Mouse (Mus musculus) embryonic facial prominence, embryonic 12.5 days (tissue): ENCODE measurements around the gene Chst14. TPM values are rescaled to one million over a fixed set of nuclear protein-coding genes. Genes with fewer than 3 reads are reported as not detected.
A peak's percentile ranks its signal among the peaks of the same experiment; 100 is the strongest.

ENCODE experiments used
- ATAC-seq: fragments of 200-750 bp; cut with Nextera tagmentation; 2 replicates; pipeline ENCODE4 v1.8.0; 2017; ENCODE audit not compliant: insufficient number of reproducible peaks, insufficient read depth, low FRiP score, low TSS enrichment
- H3K27ac ChIP-seq: fragments of 300-500 bp; sonication (generic); 2 replicates; pipeline ENCODE4 v1.5.1; 2016; ENCODE audit warnings: mild to moderate bottlenecking
- H3K27me3 ChIP-seq: fragments of 300-500 bp; sonication (generic); 2 replicates; pipeline ENCODE4 v1.6.1; 2016; ENCODE audit warnings: mild to moderate bottlenecking, moderate library complexity
- H3K36me3 ChIP-seq: fragments of 300-500 bp; sonication (generic); 2 replicates; pipeline ENCODE4 v1.6.1; 2016; ENCODE audit warnings: mild to moderate bottlenecking
- H3K4me1 ChIP-seq: fragments of 300-500 bp; sonication (generic); 2 replicates; pipeline ENCODE4 v1.6.1; 2016
- H3K4me2 ChIP-seq: fragments of 300-500 bp; sonication (generic); replicated peaks from 2 replicates; pipeline ENCODE4 v1.6.1; 2016; ENCODE audit warnings: mild to moderate bottlenecking, moderate library complexity
- H3K4me3 ChIP-seq: fragments of 300-500 bp; sonication (generic); 2 replicates; pipeline ENCODE4 v1.5.1; 2016; ENCODE audit warnings: mild to moderate bottlenecking
- H3K9ac ChIP-seq: fragments of 300-500 bp; sonication (generic); 2 replicates; pipeline ENCODE4 v1.6.1; 2016; ENCODE audit warnings: mild to moderate bottlenecking, moderate library complexity
- H3K9me3 ChIP-seq: fragments of 300-500 bp; sonication (generic); 2 replicates; pipeline ENCODE4 v1.6.1; 2016; ENCODE audit warnings: mild to moderate bottlenecking, moderate library complexity
- WGBS: fragments of 180-500 bp; shearing (Covaris S2); methylation state at CpG from one replicate; pipeline ENCODE4 v1.1.7; 2016; 5-methylcytosine and 5-hydroxymethylcytosine counted together
- polyA plus RNA-seq: library from polyadenylated mRNA; unstranded; fragments of >200 nt; fragmentation: Nextera tagmentation; extraction: Ambion mirVana; gene quantifications from 2 replicates; pipeline ENCODE4 v1.2.1, GENCODE M21; 2016

The Chst14 gene
- polyA plus RNA-seq: 48.1 and 51.0 TPM in 2 replicates

- peak within 1 kb of the TSS; percentile 70 for H3K4me2 ChIP-seq
- H3K4me3 ChIP-seq: peak within 1 kb of the TSS; percentile 76
- H3K27ac ChIP-seq: peak within 1 kb of the TSS; percentile 77
- no peaks in the 10 kb centered on the region for H3K9me3 ChIP-seq
- WGBS: 1% methylated on average over 41 of the region's 47 CpGs
- peaks cover 8% of the 10 kb centered on the region for H3K36me3 ChIP-seq
- peak; percentile 83 for ATAC-seq
- H3K4me1 ChIP-seq: peaks cover 26% of the 10 kb centered on the region
- peak within 1 kb of the TSS; percentile 91 for H3K9ac ChIP-seq
- H3K27me3 ChIP-seq: no peaks in the 10 kb centered on the region
These were observed at the start of gene Chst14 for GRCm38 (mm10) chr2:118926361-118926997. Chst14 (plus strand) TSS chr2:118926496.

DNA sequence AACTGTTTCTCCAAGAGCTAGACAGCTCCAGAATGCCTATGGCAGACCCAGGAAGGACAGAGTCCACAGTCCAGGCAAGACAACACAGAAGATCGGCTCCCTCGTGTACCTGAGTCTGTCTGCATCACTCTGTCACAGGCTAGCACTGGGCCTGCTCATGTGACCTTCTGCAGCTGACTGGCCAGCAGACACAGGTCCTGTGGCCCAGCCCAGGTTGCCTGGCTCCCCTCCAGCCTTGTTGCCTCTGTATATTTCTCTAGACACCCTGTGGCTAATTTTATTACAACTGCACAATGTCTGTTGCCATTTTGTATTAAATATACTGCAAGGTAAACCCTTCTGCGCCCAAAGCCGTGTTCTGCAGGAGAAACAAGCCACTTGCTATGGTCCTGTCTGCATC lies 45.3 kb upstream of the Chst14 start:
- no peak for ATAC-seq

GRCm38 (mm10) chr2:118881956-118882355 lies 44.3 kb upstream of the Chst14 start:
- Histone ChIP-seq H3K27me3 (peaks cover 25% of the 10 kb centered on the region), H3K9me3 (no peaks in the 10 kb centered on the region), H3K36me3 (peaks cover 20% of the 10 kb centered on the region), H3K9ac (no peak overlapping the region), H3K4me2 (no peak overlapping the region), H3K27ac (no peak overlapping the region), H3K4me1 (peaks cover 4% of the 10 kb centered on the region; the same call in 1 of the 2 replicates), H3K4me3 (no peak overlapping the region)
- no peak for ATAC-seq
- WGBS: 81% methylated on average over 5 of the region's 5 CpGs

More for the DNA sequence above, 45.3 kb upstream of the Chst14 start:
- 87% methylated on average over 4 of the region's 4 CpGs for WGBS
- Histone ChIP-seq H3K4me1 (peaks cover 4% of the 10 kb centered on the region; the same call in 1 of the 2 replicates), H3K9me3 (no peaks in the 10 kb centered on the region), H3K27me3 (peaks cover 17% of the 10 kb centered on the region), H3K9ac (no peak overlapping the region), H3K36me3 (peaks cover 29% of the 10 kb centered on the region), H3K4me2 (no peak overlapping the region), H3K4me3 (no peak overlapping the region), H3K27ac (no peak overlapping the region)

DNA sequence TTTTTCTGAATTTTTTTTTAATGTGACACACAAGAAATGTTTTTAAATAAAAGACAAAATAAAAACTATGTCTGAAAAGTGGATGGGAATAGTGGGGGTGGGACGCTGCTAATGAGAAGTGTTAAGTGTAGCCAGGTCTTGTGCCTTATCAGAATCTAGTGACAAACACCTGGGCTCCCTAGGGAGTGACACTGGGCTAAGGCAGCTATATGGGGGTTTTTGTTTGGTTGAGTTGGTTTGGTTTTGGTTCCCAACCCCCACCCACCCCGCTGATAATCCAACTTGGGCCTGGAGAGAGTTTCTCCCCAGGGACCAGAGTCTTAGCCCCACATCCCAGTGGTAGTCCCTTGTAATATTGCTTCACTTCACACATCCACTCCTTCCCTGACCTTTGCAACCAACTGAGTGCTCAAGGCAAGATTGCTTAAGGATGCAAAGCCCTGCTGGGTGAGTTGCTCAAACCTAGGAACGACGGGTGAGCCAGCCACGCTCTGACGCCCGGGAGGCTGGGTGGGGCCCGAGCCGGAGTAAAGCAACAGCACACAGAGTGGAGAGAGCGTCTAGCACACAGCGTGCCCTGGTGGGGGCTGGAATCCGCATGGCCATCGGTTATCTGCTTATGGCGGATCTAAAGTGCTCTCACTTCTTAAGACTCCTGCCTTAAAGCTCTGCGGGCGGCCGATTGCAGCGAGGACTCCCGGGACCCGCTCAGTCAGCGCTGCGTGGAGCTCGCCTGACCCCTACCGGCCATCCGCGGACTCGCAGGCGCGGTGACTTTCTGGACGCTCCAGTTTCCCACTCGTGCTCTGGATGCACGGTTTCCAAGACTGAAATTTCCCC lies 43.2 kb upstream of the Chst14 start:
- Histone ChIP-seq H3K4me2 (peak overlapping the region; percentile 82), H3K9me3 (no peaks in the 10 kb centered on the region), H3K4me1 (peaks cover 9% of the 10 kb centered on the region), H3K4me3 (peak overlapping the region; percentile 37), H3K9ac (peak overlapping the region; percentile 38), H3K36me3 (peaks cover 10% of the 10 kb centered on the region), H3K27ac (no peak overlapping the region), H3K27me3 (peaks cover 30% of the 10 kb centered on the region)
- ATAC-seq: peak; percentile 80; the same call in 1 of the 2 replicates
- 2% methylated on average over 32 of the region's 32 CpGs for WGBS

DNA sequence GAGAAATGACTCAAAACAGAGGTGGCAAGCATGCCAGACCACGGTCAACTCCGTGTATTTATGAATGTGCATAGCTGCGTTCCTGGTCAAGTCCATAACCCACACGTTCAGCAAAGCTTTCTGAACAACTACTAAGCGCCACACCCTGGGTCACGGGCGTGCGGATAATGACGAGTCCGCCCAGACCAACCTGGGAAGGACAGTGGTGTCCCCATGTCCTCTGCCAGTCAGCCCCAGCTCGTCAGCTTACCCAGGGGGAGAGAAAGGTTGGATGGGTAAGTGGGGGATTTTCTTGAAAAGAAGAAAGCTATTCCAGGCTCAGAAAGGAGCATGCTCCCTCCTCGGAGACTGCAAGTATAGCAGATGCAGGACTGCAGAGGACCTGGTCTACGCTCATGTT lies 38.9 kb upstream of the Chst14 start:
- Histone ChIP-seq H3K27me3 (peaks cover 38% of the 10 kb centered on the region), H3K4me2 (peak overlapping the region; percentile 11), H3K9me3 (no peaks in the 10 kb centered on the region), H3K9ac (no peak overlapping the region), H3K27ac (no peak overlapping the region), H3K36me3 (no peaks in the 10 kb centered on the region), H3K4me3 (no peak overlapping the region), H3K4me1 (peaks cover 9% of the 10 kb centered on the region)
- 71% methylated on average over 13 of the region's 13 CpGs for WGBS
- ATAC-seq: no peak

DNA sequence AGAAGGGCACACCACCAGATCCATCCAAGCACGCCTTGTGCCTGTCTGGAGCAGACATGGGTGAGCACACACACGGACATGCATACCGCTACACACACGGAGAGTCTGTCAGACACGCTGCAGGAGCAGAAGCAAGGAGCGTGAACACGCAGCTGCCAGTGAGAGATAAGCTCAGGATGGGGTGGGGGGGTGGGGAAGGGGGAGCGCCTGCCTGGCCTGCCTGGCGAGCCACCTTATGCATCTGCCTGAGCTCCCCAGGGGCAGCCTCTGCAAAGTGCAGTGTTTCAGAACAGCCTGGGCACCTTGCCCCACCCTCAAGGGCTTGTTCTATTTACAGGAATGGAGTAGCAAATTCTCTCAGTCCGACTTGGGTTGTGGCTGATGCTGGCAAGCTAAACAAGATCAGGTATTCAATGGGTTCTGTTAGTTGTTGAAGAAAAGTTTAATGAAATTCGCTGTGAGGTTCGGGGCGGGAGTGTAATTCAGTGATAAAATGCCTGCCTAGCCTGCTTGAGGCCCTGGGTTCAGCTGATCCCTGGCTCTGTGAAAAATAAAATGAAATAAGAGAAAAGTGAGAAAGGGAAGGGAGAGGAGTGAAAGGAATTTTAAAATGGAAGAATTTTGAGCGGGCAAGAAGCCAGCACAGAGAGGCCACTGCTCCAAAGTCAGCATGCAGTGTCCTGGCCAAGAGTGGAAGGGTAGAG lies 38.3 kb upstream of the Chst14 start:
- 26% methylated on average over 14 of the region's 14 CpGs for WGBS
- Histone ChIP-seq H3K4me1 (peaks cover 7% of the 10 kb centered on the region), H3K27ac (no peak overlapping the region), H3K9ac (no peak overlapping the region), H3K9me3 (no peaks in the 10 kb centered on the region), H3K4me3 (no peak overlapping the region), H3K27me3 (peaks cover 42% of the 10 kb centered on the region), H3K36me3 (no peaks in the 10 kb centered on the region), H3K4me2 (peak overlapping the region; percentile 11)
- no peak for ATAC-seq

GRCm38 (mm10) chr2:118891173-118891572 lies 35.1 kb upstream of the Chst14 start:
- H3K27me3 ChIP-seq: peaks cover 51% of the 10 kb centered on the region
- WGBS: 88% methylated on average over 4 of the region's 4 CpGs
- no peak for ATAC-seq

GRCm38 (mm10) chr2:118895990-118896913 lies 30.0 kb upstream of the Chst14 start:
- H3K27ac ChIP-seq: no peak overlapping the region
- H3K4me2 ChIP-seq: peak overlapping the region; percentile 87
- no peaks in the 10 kb centered on the region for H3K9me3 ChIP-seq
- under 1% methylated on average over 38 of the region's 38 CpGs for WGBS
- H3K4me1 ChIP-seq: peaks cover 35% of the 10 kb centered on the region
- peaks cover 84% of the 10 kb centered on the region for H3K27me3 ChIP-seq
- no peak for ATAC-seq
- H3K4me3 ChIP-seq: peak overlapping the region; percentile 47
- H3K9ac ChIP-seq: peak overlapping the region; percentile 36
- no peaks in the 10 kb centered on the region for H3K36me3 ChIP-seq

More at GRCm38 (mm10) chr2:118891173-118891572, 35.1 kb upstream of the Chst14 start:
- Histone ChIP-seq H3K9ac (no peak overlapping the region), H3K9me3 (no peaks in the 10 kb centered on the region), H3K4me3 (no peak overlapping the region), H3K27ac (no peak overlapping the region), H3K4me2 (no peak overlapping the region), H3K36me3 (no peaks in the 10 kb centered on the region), H3K4me1 (peaks cover 5% of the 10 kb centered on the region)

DNA sequence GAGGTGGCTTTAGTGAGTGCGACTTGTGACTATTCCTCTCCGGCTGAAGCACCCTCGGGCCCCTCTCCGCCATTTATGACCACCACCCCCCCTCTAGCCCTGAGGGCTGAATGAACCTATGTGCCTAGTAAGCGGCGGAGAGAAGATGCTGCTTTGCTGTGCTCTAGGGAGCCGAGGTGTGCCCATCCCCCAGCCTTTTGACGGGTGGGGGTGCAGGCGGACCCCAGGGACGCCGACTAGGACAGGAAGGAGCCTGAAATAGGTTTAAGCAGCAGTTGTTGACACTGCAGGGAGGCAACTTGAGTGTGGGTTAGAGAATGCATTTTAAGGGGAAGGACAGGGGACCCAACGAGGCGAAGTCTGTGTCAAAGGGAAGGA lies 29.4 kb upstream of the Chst14 start:
- H3K9ac ChIP-seq: peak overlapping the region; percentile 36
- H3K4me2 ChIP-seq: peak overlapping the region; percentile 87
- 1% methylated on average over 13 of the region's 13 CpGs for WGBS
- H3K27me3 ChIP-seq: peaks cover 82% of the 10 kb centered on the region
- peak overlapping the region; percentile 47 for H3K4me3 ChIP-seq
- peaks cover 35% of the 10 kb centered on the region for H3K4me1 ChIP-seq
- H3K36me3 ChIP-seq: no peaks in the 10 kb centered on the region
- H3K27ac ChIP-seq: no peak overlapping the region
- H3K9me3 ChIP-seq: no peaks in the 10 kb centered on the region
- no peak for ATAC-seq

- WGBS: under 1% methylated on average over 7 of the region's 7 CpGs
- Histone ChIP-seq H3K4me1 (peaks cover 35% of the 10 kb centered on the region), H3K4me3 (peak overlapping the region; percentile 47; the same call in 1 of the 2 replicates), H3K9me3 (no peaks in the 10 kb centered on the region), H3K36me3 (no peaks in the 10 kb centered on the region), H3K27me3 (peaks cover 79% of the 10 kb centered on the region), H3K27ac (no peak overlapping the region), H3K9ac (no peak overlapping the region), H3K4me2 (peak overlapping the region; percentile 87)
- no peak for ATAC-seq
These were observed 28.9 kb upstream of the Chst14 start for GRCm38 (mm10) chr2:118897392-118897791.
